Mouse (Mus musculus) brain, embryonic 14.5 days (tissue): ENCODE results near the gene Nlrx1. TPM values are rescaled to one million over a fixed set of nuclear protein-coding genes. Genes with fewer than 3 reads are reported as not detected.
"Not testable (repeated sequence)": the region's sequence is repeated elsewhere in the genome, so short reads cannot be mapped to it uniquely, and the experiment has no call there.

Experiments
- DNase-seq: peaks from one replicate; pipeline ENCODE4 v3.0.0-alpha.2; 2011; ENCODE audit warnings: low read depth
- CTCF ChIP-seq: fragments of 200-500 bp; IDR thresholded peaks from 2 replicates; pipeline ENCODE4 v1.5.1; 2012; ENCODE audit warnings: inconsistent platforms, mild to moderate bottlenecking, moderate library complexity, borderline replicate concordance; ENCODE audit not compliant: insufficient read depth, insufficient read length; ENCODE audit errors: extremely low read depth
- POLR2A ChIP-seq: fragments of 200-500 bp; IDR thresholded peaks from 2 replicates; pipeline ENCODE4 v1.6.1; 2012; ENCODE audit warnings: mild to moderate bottlenecking, inconsistent platforms, borderline replicate concordance; ENCODE audit not compliant: poor library complexity, insufficient read depth, insufficient read length, severe bottlenecking; ENCODE audit errors: extremely low read depth
- polyA plus RNA-seq: library from polyadenylated mRNA; depleted of rRNA; stranded (reverse); fragments of >200 nt; gene quantifications from 2 replicates; pipeline ENCODE4 v1.2.3, GENCODE M21; 2012; rRNA removed

Nlrx1 gene
- 4.0 and 4.5 TPM in 2 replicates for polyA plus RNA-seq

DNA sequence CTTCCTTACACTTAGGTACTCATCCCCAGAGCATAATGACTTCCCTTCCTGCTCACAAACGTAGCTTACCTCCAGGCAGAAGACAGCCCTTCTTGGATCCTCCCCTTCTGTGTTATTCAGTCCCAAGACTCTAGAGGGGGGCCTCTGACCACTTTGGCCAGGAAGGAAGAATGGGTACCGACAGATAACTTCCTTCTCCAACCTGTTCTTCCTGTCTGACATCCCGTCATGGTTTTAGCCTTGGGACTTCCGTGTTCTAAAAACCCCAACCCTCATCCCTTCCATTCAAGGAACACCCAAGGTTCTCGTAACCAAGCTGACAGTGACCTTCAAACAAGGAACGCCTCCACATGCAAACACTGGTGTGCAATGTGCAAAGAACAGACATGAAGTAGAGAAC is at the start of gene Nlrx1:
Gene Nlrx1, minus strand, starts transcription at position 168 of the 400 bp plus-strand sequence.
- DNase-seq, result no peak
- TF ChIP-seq CTCF (no peak), POLR2A (no peak)

DNA sequence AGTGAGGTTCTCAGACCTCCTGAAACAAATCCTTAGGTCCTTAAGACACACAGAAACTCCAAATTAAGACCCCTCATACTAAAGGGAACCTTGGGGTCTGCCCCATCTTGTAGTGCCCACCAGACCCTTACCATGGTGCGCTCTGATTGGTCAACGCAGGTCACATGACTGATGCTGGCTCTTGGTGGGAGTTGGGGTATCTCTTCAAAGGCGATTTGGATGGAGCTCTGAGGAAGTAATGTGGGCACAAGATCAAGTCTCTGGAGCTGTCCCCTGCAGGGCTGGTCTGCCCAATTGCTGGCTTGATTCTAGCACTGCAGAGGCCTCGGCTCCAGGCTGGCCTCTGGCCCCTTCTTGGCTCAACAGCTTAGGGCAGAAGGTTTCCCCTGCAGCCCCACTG is 49.1 kb upstream of the Nlrx1 start:
- no peak for DNase-seq
- TF ChIP-seq POLR2A, result no peak
- no peak for TF ChIP-seq CTCF

DNA sequence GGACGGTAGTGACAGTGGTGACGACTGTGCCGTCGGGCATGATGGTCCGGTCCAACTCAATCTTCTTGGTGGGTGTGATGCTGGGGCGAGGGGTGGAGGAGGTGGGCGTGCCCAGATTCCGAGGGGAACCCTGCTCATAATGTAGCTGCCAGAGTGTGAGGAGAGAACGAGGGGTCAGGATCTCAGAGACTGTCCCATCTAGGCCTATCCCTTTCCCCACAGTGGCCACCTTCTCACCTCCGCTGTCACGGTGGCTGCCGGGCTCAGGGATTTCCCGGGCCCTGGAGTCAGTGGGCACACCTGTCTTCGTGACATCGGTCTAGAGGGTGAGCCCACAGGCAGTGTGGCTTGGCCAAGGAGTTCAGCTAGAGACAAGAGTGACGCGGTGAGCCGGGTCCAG is 46.5 kb upstream of the Nlrx1 start:
- TF ChIP-seq CTCF (no peak), POLR2A (no peak)
- DNase-seq, result no peak

DNA sequence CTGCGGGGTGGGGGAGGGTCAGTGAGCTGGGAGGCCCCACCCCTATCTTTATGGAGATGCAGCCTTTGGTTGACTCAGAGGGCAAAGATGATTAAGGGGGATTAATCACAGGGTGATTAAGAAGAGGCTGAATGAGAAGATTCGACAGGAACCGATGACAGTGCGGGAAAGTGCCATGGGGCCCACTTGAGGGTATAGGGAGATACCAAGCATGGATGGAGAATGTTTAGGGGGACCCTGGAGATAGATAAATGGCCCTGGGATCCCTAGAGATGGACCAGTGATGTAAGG is 45.8 kb upstream of the Nlrx1 start:
- DNase-seq, result no peak
- TF ChIP-seq CTCF, result no peak
- TF ChIP-seq POLR2A, result no peak

DNA sequence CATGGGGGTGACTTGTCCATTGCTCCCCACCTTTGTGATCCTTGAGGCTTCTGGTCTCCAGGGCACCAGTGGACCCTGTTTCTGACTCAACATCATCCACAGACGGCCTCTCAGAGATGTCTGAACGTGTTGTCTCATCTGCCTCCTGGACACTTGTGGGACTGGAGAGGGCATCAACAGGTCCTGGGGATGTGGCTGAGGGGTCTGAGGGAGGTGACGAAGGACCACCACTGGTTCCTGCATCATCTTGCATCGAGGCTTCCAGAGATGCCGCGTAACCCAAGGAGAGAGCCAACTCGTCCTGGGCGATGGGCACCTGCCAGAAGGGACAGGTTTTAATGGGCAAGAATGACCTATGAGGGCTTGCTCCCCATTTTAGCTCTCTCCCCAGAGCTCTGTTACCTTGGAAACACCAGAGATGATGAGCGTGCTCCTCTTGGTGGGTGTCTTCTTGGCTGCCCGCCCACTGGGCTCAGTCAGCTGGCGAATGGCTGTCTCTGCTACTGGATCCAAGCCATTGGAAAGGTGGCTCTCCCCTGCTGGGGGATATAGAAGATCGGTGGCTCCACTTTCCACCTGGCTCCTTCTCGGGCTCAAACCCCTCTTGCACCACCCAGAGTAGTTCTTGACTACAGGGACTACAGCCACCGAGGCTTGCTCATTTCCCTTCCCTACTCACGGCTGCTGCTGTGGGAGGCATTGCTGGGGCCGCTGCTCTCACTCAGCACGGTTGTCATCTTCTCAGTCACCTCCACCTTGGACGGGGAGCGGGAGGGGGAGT is 45.3 kb upstream of the Nlrx1 start:
- TF ChIP-seq CTCF, result no peak
- no peak for TF ChIP-seq POLR2A
- peak; percentile 54 for DNase-seq

DNA sequence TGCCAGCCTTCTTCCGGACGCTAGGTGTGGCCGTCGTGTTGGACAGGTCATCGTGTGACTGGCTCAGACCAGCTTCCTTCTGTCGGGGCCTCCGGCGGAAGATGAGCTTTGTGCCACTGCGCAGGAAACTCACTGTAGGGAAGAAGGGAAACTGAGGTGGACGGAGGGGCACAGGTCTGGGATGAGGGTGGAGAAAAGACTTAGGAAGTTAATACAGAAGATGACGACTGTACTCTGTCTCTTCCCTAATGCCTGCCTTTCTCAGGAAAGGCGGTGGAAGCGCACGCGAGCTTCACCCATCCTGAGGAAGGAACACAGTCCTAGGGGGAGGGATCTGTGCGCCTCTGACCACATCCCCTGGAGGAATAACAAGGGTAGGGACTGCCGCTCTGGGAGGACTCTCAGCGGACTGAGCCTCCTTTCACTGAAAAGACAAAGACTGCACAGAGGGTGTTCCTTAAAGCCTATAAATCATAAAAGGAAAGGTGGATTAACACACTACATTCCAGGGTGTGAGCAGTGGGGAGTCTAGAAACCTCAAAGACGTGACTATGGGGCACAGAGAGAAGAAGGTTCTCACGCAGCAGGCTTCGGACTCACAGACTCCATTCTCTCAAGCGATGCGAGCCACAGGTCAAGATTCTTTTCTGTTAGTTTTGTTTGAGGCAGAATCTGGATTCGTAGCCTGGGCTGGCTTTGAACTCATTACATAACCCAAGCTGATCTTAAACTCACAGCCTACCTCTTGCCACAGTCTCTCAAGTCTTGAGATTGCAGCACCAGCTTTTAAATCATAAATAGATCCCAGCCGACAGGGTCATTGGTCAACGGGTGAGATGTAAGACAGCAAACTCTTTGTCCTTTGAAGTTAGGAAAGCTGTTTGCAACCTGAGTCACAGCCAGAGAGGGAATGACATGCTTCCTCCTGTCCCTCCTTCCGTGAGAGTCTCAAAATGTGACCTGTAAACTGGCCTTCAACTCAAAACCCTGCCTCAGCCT is 43.0 kb upstream of the Nlrx1 start:
- peak; percentile 32 for DNase-seq
- TF ChIP-seq CTCF, result no peak

DNA sequence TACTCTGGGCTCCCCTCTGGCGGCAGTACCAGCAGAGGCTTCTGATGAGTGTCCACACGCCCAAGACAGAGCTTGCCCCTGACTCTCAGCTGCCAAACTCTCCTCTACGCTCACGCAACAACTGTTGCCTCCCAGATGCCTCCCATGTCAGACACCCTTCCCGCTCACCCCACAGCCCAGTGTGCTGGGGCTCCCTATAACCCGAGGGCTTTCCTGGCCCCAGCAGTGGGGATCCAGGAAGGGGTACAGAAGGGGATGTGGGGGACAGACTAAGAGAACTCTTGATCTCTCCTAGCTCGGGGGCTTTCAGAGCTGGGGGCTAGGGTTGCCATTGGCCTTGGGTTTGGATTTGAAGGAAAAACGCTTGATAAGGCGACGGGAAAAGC is 42.3 kb upstream of the Nlrx1 start:
- TF ChIP-seq CTCF (no peak), POLR2A (no peak)
- DNase-seq, result no peak

DNA sequence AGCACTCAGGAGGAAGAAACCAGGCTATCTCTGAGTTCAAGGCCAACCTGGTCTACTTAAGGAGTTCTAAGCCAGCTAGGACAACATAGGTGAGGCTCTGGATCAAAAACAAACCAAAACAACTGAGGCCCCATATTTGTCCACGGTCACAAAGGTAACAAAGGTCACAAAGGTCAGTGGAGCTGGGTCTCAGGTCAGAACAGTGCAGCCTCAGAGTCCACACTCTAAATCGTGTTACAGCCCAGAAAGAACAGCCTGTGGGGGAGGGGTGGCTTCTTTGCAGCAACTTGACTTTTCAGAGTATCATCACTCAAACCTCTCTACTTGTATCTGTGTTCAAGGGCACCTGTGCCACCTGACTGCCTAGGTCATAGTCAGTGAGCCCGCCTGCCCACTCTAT is 41.4 kb upstream of the Nlrx1 start:
- DNase-seq, result no peak
- TF ChIP-seq POLR2A, result no peak

DNA sequence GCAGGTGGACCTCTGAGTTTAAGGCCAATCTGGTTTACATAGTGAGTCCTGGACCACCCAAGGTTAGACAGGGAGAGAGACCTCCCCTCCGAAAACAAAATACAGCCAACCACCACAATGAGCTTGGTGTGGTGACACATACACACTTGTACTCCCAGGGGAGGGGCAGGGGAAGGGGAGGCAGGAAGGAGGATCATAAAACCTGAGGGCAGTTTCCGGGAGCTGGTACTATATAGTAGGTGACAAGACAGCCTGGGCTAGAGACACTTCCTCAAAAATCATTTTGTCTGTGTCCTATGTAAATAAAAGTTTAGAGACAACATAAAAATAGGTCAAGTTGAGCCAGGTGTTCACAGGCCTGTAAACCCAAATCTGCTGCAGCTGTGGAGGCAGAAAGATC is 38.8 kb upstream of the Nlrx1 start:
- no peak for DNase-seq
- no peak for TF ChIP-seq CTCF
- no peak for TF ChIP-seq POLR2A

DNA sequence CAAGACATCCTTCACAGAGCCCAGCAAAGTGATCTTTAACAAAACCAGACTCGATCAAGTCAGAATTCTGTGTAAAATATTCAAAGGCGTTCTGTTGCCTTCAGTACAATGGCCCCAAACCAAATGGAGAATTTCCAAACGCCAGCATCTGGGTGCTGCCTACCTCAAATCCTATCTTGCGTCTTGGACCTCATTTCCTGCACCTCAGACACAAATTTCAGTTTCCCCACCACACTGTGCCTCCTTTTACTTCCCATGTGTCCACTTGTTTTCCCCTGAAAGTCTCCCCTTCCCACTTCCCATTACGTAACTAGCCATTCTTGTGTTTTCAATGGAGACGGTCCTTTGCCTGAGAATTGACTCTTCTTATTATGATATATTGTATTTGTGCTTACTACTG is 38.1 kb upstream of the Nlrx1 start:
- TF ChIP-seq CTCF (no peak), POLR2A (no peak)
- DNase-seq, result no peak

DNA sequence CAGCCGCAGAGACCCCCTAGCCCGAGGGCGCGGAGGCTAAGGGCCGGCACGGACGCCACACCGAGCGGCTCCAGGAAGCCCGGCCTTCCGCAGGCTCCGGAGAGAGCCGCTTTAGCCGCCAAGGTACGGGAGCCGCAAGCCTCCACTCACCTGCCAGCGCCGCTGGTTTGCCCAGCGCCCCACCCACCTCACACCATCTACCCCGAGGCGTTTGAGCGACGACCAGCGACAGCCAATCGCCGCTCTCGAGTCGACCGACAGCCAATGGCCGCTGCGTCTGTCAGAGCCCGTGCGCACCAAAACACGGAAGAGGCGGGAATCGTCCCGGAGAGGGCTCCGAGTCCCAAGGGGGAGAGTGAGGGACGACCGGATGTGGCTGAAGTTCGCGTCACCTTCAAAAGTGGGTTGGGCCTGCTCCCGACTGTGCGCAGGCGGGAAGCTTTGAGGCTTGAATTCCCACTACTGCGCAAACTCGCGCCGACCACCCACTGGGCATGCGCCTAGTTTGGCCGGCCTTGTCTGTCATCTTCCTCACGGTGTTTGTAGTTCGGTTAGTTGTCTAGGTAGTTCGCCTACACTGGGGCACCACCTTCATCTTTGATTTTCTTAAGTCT is 37.2 kb upstream of the Nlrx1 start, which contains the start of gene Hinfp:
Gene Hinfp, minus strand, starts transcription at position 206 of the 614 bp plus-strand sequence.
- TF ChIP-seq POLR2A, result peak; percentile 93; the same call in 1 of the 2 replicates
- TF ChIP-seq CTCF, result no peak
- peak; percentile 100 for DNase-seq

DNA sequence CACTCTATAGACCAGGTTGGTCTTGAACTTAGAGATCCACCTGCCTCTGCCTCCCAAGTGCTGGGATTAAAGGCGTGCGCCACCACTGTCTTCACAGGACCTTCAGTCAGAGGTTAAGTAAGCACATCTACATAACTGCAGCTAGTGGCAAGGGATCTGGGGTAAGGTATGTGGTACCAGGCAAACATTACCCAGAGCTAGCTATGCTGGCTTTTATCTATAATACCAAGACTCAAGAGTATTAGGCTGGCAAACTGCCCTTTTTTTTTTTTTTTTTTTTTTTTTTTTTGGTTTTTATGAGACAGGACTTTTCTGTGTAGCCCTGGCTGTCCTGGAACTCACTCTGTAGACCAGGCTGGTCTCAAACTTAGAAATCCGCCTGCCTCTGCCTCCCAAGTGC is 31.6 kb upstream of the Nlrx1 start:
- not testable (repeated sequence) for DNase-seq
